Mouse (Mus musculus): ENCODE data around the gene Shank2. TPM values are rescaled to one million over a fixed set of nuclear protein-coding genes. Genes with fewer than 3 reads are reported as not detected.

Shank2 gene
- total RNA-seq (2023): 0.75 to 1.6 TPM (median 0.90 TPM) in 4 replicates

DNA sequence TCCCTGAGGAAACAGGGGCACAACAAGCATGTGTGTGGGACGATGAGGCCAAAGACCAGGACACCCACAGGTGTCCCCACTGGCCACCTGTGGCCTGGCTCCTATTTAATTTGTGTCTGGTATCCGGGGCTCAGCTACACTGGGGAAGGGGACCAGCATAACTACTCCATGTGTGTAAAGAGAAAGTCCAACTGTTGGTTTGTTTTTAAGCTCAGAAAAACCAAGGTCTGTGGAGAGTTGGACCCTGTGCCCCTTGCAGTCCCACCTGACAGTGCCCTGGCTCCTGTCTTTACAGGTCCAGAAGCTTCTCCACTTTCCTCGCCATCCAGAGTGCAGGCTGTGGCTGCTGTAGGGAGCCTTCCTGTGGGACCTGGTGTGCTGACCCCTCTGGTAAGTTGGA, at the start of gene Shank2:
Gene Shank2 (plus strand): TSS at position 301 of the 400 bp plus-strand sequence.

GRCm38 (mm10) chr7:144470545-144471059, 468.9 kb downstream of the Shank2 start, which contains the start of gene Cttn:
TSS of gene Cttn (minus strand) at chr7:144471009.

Other genes starting within 250 kb of the Shank2 start
- 35.8 to 43.2 TPM (median 39.0 TPM) in 4 replicates for gene Osbpl5, start 244.9 kb upstream of the Shank2 start, total RNA-seq (2023)
- gene Mrgprg, start 234.9 kb upstream of the Shank2 start, total RNA-seq (2023): not detected in 4 replicates
- gene Mrgpre, start 217.4 kb upstream of the Shank2 start, total RNA-seq (2023): 10.7 to 13.3 TPM (median 11.6 TPM) in 4 replicates
- gene Nadsyn1, start 179.1 kb upstream of the Shank2 start, total RNA-seq (2023): 17.8 to 21.0 TPM (median 19.2 TPM) in 4 replicates
- 14.4 to 19.9 TPM (median 16.5 TPM) in 4 replicates for gene Dhcr7, start 178.8 kb upstream of the Shank2 start, total RNA-seq (2023)
- not detected in 4 replicates for gene Gm498, start 135.1 kb upstream of the Shank2 start, total RNA-seq (2023)